Mouse (Mus musculus) bone marrow, adult 2 months (tissue): ENCODE data around the gene Iqsec1.

Experiments
- CTCF ChIP-seq: fragments of 200-500 bp; IDR thresholded peaks from 2 replicates; pipeline ENCODE4 v1.5.1; 2011; ENCODE audit warnings: low read length, control low read depth; ENCODE audit not compliant: control insufficient read depth, insufficient read depth
- POLR2A ChIP-seq: fragments of 200-500 bp; IDR thresholded peaks from 2 replicates; pipeline ENCODE4 v1.6.1; 2011; ENCODE audit warnings: low read depth, mild to moderate bottlenecking, control low read depth, low read length, borderline replicate concordance; ENCODE audit not compliant: control insufficient read depth

- TF ChIP-seq CTCF (no peak), POLR2A (no peak)
Observed at GRCm38 (mm10) chr6:90622758-90623455, 365.6 kb downstream of the Iqsec1 start.
